Mouse (Mus musculus) CH12.LX (cell line): ENCODE measurements around the gene Cyp3a13.

Experiments used
- CTCF ChIP-seq, 2 experiments: IDR thresholded peaks in 1 of 2; conservative IDR thresholded peaks in 1 of 2; 2 replicates each; pipeline ENCODE4 v1.5.1; 2011 to 2012; ENCODE audit warnings: low read depth in 2 of 2, low read length in 2 of 2, improper control_type of control experiment in 1 of 2, inconsistent platforms in 1 of 2, mild to moderate bottlenecking in 1 of 2, moderate library complexity in 1 of 2
- EP300 ChIP-seq: IDR thresholded peaks from 2 replicates; pipeline ENCODE4 v1.6.1; 2011; ENCODE audit warnings: low read length, improper control_type of control experiment
- ETS1 ChIP-seq: conservative IDR thresholded peaks from 2 replicates; pipeline ENCODE4 v1.6.1; 2012; ENCODE audit warnings: low read depth, mild to moderate bottlenecking, inconsistent platforms, low read length, improper control_type of control experiment, moderate library complexity
- HCFC1 ChIP-seq: IDR thresholded peaks from 2 replicates; pipeline ENCODE4 v1.6.1; 2012; ENCODE audit warnings: low read depth, mild to moderate bottlenecking, inconsistent platforms, low read length, improper control_type of control experiment
- TBP ChIP-seq: conservative IDR thresholded peaks from 2 replicates; pipeline ENCODE4 v1.6.1; 2011; ENCODE audit warnings: low read depth, low read length, improper control_type of control experiment
- ZC3H11A ChIP-seq: IDR thresholded peaks from 2 replicates; pipeline ENCODE4 v1.6.1; 2012; ENCODE audit warnings: low read depth, mild to moderate bottlenecking, inconsistent platforms, low read length, improper control_type of control experiment
- ZNF384 ChIP-seq: IDR thresholded peaks from 2 replicates; pipeline ENCODE4 v1.6.1; 2012; ENCODE audit warnings: low read depth, low read length, improper control_type of control experiment, inconsistent platforms

GRCm38 (mm10) chr5:137966492-137966891 lies 45.1 kb upstream of the Cyp3a13 start:
- TF ChIP-seq ZC3H11A, result no peak
- no peak for TF ChIP-seq EP300
- TF ChIP-seq CTCF (conservative IDR thresholded peaks at IDR 0.05 in 1 of 2, IDR thresholded peaks at IDR 0.05 in 1 of 2; ENCODE audit: low read depth in 2 of 2, low read length in 2 of 2), result no peak
- TF ChIP-seq TBP, result no peak
- TF ChIP-seq ETS1, result no peak
- TF ChIP-seq ZNF384, result no peak
- no peak for TF ChIP-seq HCFC1
